Mouse (Mus musculus): ENCODE measurements at regions not wholly inside any gene's neighbourhood (a gene's known extent, or its start where the extent isn't known, plus 50 kb on each side); places are given as distances from the start of the nearest gene placed in this dataset.

DNA sequence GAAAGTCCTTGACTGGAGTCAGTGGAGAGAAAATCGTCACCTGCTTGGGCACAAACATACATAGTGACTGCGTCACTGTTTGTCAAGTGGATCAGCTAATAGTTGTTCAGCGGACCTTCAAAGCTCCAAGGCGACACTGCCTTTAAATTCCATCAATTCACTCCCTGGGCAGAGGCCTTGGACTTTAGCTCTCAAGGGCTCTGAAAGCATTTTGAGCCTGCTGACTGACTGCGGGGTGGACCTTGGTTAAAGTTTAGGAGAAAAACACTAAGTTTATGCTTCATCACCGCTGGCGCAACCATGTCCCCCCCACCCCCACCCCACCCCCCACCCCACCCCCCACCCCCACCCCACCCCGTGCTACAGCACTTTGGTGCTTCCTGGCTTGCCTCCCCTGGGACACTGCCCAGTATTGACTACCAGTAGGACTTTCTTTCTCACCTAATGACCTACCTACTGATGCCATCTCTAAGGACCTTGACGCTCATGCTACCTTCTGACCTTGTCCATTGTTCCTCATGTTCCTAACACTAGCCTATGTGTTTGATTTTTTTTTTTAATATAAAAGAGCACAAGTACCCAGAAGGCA, 1132.3 kb downstream of the Gsdmc2 start:
- TF ChIP-seq CTCF (IDR thresholded peaks at IDR 0.05; ENCODE audit: control insufficient read depth, insufficient read depth, insufficient replicate concordance, low read depth, low read length) (no peak), POLR2A (IDR thresholded peaks at IDR 0.05; ENCODE audit: control insufficient read depth, low read depth, low read length) (no peak)

Data from testis, adult 2 months (tissue).